Mouse (Mus musculus): ENCODE measurements around the gene Vkorc1.

GRCm38 (mm10) chr7:127886551-127886950, 8.9 kb downstream of the Vkorc1 start:
- TF ChIP-seq CTCF (IDR thresholded peaks at IDR 0.05; ENCODE audit: low read depth, low read length): no peak
- no peak for TF ChIP-seq POLR2A (IDR thresholded peaks at IDR 0.05; ENCODE audit: extremely low read depth, insufficient read depth, low read length)

All from liver, adult 2 months (tissue).